Mouse (Mus musculus) left cerebral cortex, adult 11 months (tissue): ENCODE measurements at regions not wholly inside any gene's neighbourhood (a gene's known extent, or its start where the extent isn't known, plus 50 kb on each side); places are given as distances from the start of the nearest gene placed in this dataset.

ENCODE experiments used
- DNase-seq: peaks from one replicate; pipeline ENCODE4 v3.0.0; 2022; ENCODE audit warnings: low spot score

GRCm38 (mm10) chr10:84026798-84027197 lies 304.1 kb downstream of the 1500009L16Rik start:
- DNase-seq, result no peak

- DNase-seq, result no peak
Observed at GRCm38 (mm10) chr10:84036131-84036877, 313.6 kb downstream of the 1500009L16Rik start.

GRCm38 (mm10) chr10:84048706-84049105 lies 326.0 kb downstream of the 1500009L16Rik start:
- DNase-seq, result no peak

GRCm38 (mm10) chr10:84052696-84053095 lies 330.0 kb downstream of the 1500009L16Rik start:
- DNase-seq, result no peak

GRCm38 (mm10) chr10:84054551-84055336 lies 332.1 kb downstream of the 1500009L16Rik start:
- DNase-seq, result no peak

GRCm38 (mm10) chr10:84055402-84056167 lies 332.9 kb downstream of the 1500009L16Rik start:
- no peak for DNase-seq

GRCm38 (mm10) chr10:84056323-84057169 lies 333.9 kb downstream of the 1500009L16Rik start:
- no peak for DNase-seq

GRCm38 (mm10) chr10:84058301-84058700 lies 335.6 kb downstream of the 1500009L16Rik start:
- DNase-seq, result no peak

- no peak for DNase-seq
Observed at GRCm38 (mm10) chr10:84059646-84060491, 337.2 kb downstream of the 1500009L16Rik start.

- peak; percentile 70 for DNase-seq
Observed at GRCm38 (mm10) chr10:84060492-84061218, 338.0 kb downstream of the 1500009L16Rik start.

- no peak for DNase-seq
Observed at GRCm38 (mm10) chr10:84067052-84067650, 344.5 kb downstream of the 1500009L16Rik start.

GRCm38 (mm10) chr10:84069806-84070205 lies 347.1 kb downstream of the 1500009L16Rik start:
- DNase-seq, result no peak

- no peak for DNase-seq
Observed at GRCm38 (mm10) chr10:84072866-84073483, 350.3 kb downstream of the 1500009L16Rik start.

- no peak for DNase-seq
Observed at GRCm38 (mm10) chr10:84075581-84075980, 352.9 kb downstream of the 1500009L16Rik start.

GRCm38 (mm10) chr10:84080236-84080635 lies 357.6 kb downstream of the 1500009L16Rik start:
- no peak for DNase-seq

GRCm38 (mm10) chr10:84081673-84082072 lies 358.7 kb downstream of the Nuak1 start:
- no peak for DNase-seq

GRCm38 (mm10) chr10:84087528-84087927 lies 352.9 kb downstream of the Nuak1 start:
- no peak for DNase-seq

- DNase-seq, result no peak
Observed at GRCm38 (mm10) chr10:84087929-84088328, 352.5 kb downstream of the Nuak1 start.
